Mouse (Mus musculus) midbrain, embryonic 12.5 days (tissue): ENCODE data around the gene Tubb4b. TPM values are rescaled to one million over a fixed set of nuclear protein-coding genes. Genes with fewer than 3 reads are reported as not detected.
A peak's percentile ranks its signal among the peaks of the same experiment; 100 is the strongest.

Experiments
- ATAC-seq: fragments of 200-750 bp; cut with Nextera tagmentation; 2 replicates; pipeline ENCODE4 v1.8.0; 2017; ENCODE audit warnings: low read depth, moderate TSS enrichment, moderate library complexity; ENCODE audit not compliant: low FRiP score
- H3K27ac ChIP-seq: fragments of 300-500 bp; sonication (generic); replicated peaks from 2 replicates; pipeline ENCODE4 v1.5.1; 2016; ENCODE audit warnings: mild to moderate bottlenecking
- H3K27me3 ChIP-seq: fragments of 300-500 bp; sonication (generic); 2 replicates; pipeline ENCODE4 v1.6.1; 2016; ENCODE audit warnings: mild to moderate bottlenecking
- H3K36me3 ChIP-seq: fragments of 300-500 bp; sonication (generic); 2 replicates; pipeline ENCODE4 v1.6.1; 2016
- H3K4me1 ChIP-seq: fragments of 300-500 bp; sonication (generic); 2 replicates; pipeline ENCODE4 v1.6.1; 2016
- H3K4me2 ChIP-seq: fragments of 300-500 bp; sonication (generic); replicated peaks from 2 replicates; pipeline ENCODE4 v1.6.1; 2016; ENCODE audit warnings: mild to moderate bottlenecking, moderate library complexity
- H3K4me3 ChIP-seq: fragments of 300-500 bp; sonication (generic); 2 replicates; pipeline ENCODE4 v1.5.1; 2016; ENCODE audit warnings: mild to moderate bottlenecking
- H3K9ac ChIP-seq: fragments of 300-500 bp; sonication (generic); replicated peaks from 2 replicates; pipeline ENCODE4 v1.6.1; 2016; ENCODE audit warnings: mild to moderate bottlenecking, moderate library complexity
- H3K9me3 ChIP-seq: fragments of 300-500 bp; sonication (generic); 2 replicates; pipeline ENCODE4 v1.6.1; 2016; ENCODE audit warnings: mild to moderate bottlenecking
- WGBS: fragments of 180-500 bp; shearing (Covaris S2); methylation state at CpG from one replicate; pipeline ENCODE4 v1.1.7; 2016; 5-methylcytosine and 5-hydroxymethylcytosine counted together
- polyA plus RNA-seq: library from polyadenylated mRNA; unstranded; fragments of >200 nt; fragmentation: Nextera tagmentation; extraction: Ambion mirVana; gene quantifications from 2 replicates; pipeline ENCODE4 v1.2.1, GENCODE M21; 2016

The Tubb4b gene
- polyA plus RNA-seq, 1 experiment from 2014 or later, result 476 TPM

- H3K4me1 ChIP-seq, result peaks cover 72% of the 10 kb centered on the region
These were observed 42.6 kb downstream of the Tubb4b start for GRCm38 (mm10) chr2:25181891-25182397.

GRCm38 (mm10) chr2:25180973-25181890 is 43.3 kb downstream of the Tubb4b start:
- Histone ChIP-seq H3K4me1 (peaks cover 72% of the 10 kb centered on the region), H3K9me3 (no peaks in the 10 kb centered on the region), H3K27me3 (0 out of 2 replicates have a peak, but pooled peaks cover 12% of the 10 kb centered on the region), H3K36me3 (0 out of 2 replicates have a peak, but pooled peaks cover 5% of the 10 kb centered on the region), H3K9ac (peak overlapping the region; percentile 86), H3K4me2 (peak overlapping the region; percentile 75), H3K4me3 (peak overlapping the region; percentile 85), H3K27ac (peak overlapping the region; percentile 98)
- ATAC-seq, result peak; percentile 13
- under 1% methylated on average over 100 of the region's 100 CpGs for WGBS

More at GRCm38 (mm10) chr2:25181891-25182397, 42.6 kb downstream of the Tubb4b start:
- 0 out of 2 replicates have a peak, but pooled peaks cover 8% of the 10 kb centered on the region for H3K27me3 ChIP-seq
- H3K4me2 ChIP-seq, result peak overlapping the region; percentile 75
- peak overlapping the region; percentile 98 for H3K27ac ChIP-seq
- under 1% methylated on average over 17 of the region's 17 CpGs for WGBS
- no peaks in the 10 kb centered on the region for H3K9me3 ChIP-seq
- H3K9ac ChIP-seq, result peak overlapping the region; percentile 86
- 0 out of 2 replicates have a peak, but pooled peaks cover 5% of the 10 kb centered on the region for H3K36me3 ChIP-seq
- no peak for ATAC-seq
- H3K4me3 ChIP-seq, result peak overlapping the region; percentile 85

GRCm38 (mm10) chr2:25180478-25180903 is 44.0 kb downstream of the Tubb4b start, which contains the start of gene Nrarp:
Gene Nrarp, plus strand, starts transcription at chr2:25180758.
- Histone ChIP-seq H3K4me2 (peak within 1 kb of the TSS; percentile 75), H3K27ac (peak within 1 kb of the TSS; percentile 98), H3K4me1 (peaks cover 76% of the 10 kb centered on the region), H3K9me3 (no peaks in the 10 kb centered on the region), H3K27me3 (0 out of 2 replicates have a peak, but pooled peaks cover 12% of the 10 kb centered on the region), H3K9ac (peak within 1 kb of the TSS; percentile 86), H3K4me3 (peak within 1 kb of the TSS; percentile 85), H3K36me3 (0 out of 2 replicates have a peak, but pooled peaks cover 5% of the 10 kb centered on the region)
- peak; percentile 81 for ATAC-seq
- under 1% methylated on average over 35 of the region's 35 CpGs for WGBS

- Histone ChIP-seq H3K4me3 (peak overlapping the region; percentile 85), H3K27me3 (0 out of 2 replicates have a peak, but pooled peaks cover 12% of the 10 kb centered on the region), H3K9ac (peak overlapping the region; percentile 48), H3K9me3 (no peaks in the 10 kb centered on the region), H3K27ac (peak overlapping the region; percentile 63), H3K36me3 (0 out of 2 replicates have a peak, but pooled peaks cover 3% of the 10 kb centered on the region), H3K4me2 (peak overlapping the region; percentile 75), H3K4me1 (peaks cover 76% of the 10 kb centered on the region)
- ATAC-seq, result no peak; the same call in 1 of the 2 replicates
- WGBS, result 42% methylated on average over 15 of the region's 15 CpGs
These were observed 44.8 kb downstream of the Tubb4b start for GRCm38 (mm10) chr2:25179566-25180217.

- Histone ChIP-seq H3K4me2 (peak overlapping the region; percentile 42), H3K9me3 (no peaks in the 10 kb centered on the region), H3K36me3 (no peaks in the 10 kb centered on the region), H3K27ac (peak overlapping the region; percentile 85), H3K4me1 (peaks cover 67% of the 10 kb centered on the region), H3K4me3 (peak overlapping the region; percentile 18), H3K9ac (peak overlapping the region; percentile 51), H3K27me3 (0 out of 2 replicates have a peak, but pooled peaks cover 12% of the 10 kb centered on the region)
- 18% methylated on average over 10 of the region's 10 CpGs for WGBS
- no peak for ATAC-seq
These were observed 46.1 kb downstream of the Tubb4b start for GRCm38 (mm10) chr2:25178285-25178972.

GRCm38 (mm10) chr2:25177685-25178084 is 46.8 kb downstream of the Tubb4b start:
- WGBS, result under 1% methylated on average over 6 of the region's 6 CpGs
- peak overlapping the region; percentile 42 for H3K4me2 ChIP-seq
- H3K9ac ChIP-seq, result peak overlapping the region; percentile 51
- H3K4me3 ChIP-seq, result peak overlapping the region; percentile 25
- peaks cover 62% of the 10 kb centered on the region for H3K4me1 ChIP-seq
- H3K9me3 ChIP-seq, result no peaks in the 10 kb centered on the region
- ATAC-seq, result peak; percentile 14
- H3K27me3 ChIP-seq, result 0 out of 2 replicates have a peak, but pooled peaks cover 12% of the 10 kb centered on the region
- no peaks in the 10 kb centered on the region for H3K36me3 ChIP-seq
- peak overlapping the region; percentile 85 for H3K27ac ChIP-seq

- H3K27ac ChIP-seq, result peak overlapping the region; percentile 85
- peaks cover 63% of the 10 kb centered on the region for H3K4me1 ChIP-seq
- no peaks in the 10 kb centered on the region for H3K9me3 ChIP-seq
- no peaks in the 10 kb centered on the region for H3K36me3 ChIP-seq
- peak overlapping the region; percentile 42 for H3K4me2 ChIP-seq
- ATAC-seq, result no peak
- WGBS, result 44% methylated on average over 4 of the region's 4 CpGs
- H3K9ac ChIP-seq, result peak overlapping the region; percentile 2
- peak overlapping the region; percentile 25 for H3K4me3 ChIP-seq
- 0 out of 2 replicates have a peak, but pooled peaks cover 12% of the 10 kb centered on the region for H3K27me3 ChIP-seq
These were observed 47.4 kb downstream of the Tubb4b start for GRCm38 (mm10) chr2:25177076-25177475.

- Histone ChIP-seq H3K27me3 (0 out of 2 replicates have a peak, but pooled peaks cover 12% of the 10 kb centered on the region), H3K4me3 (no peak overlapping the region), H3K36me3 (no peaks in the 10 kb centered on the region), H3K27ac (peak overlapping the region; percentile 85), H3K9me3 (no peaks in the 10 kb centered on the region), H3K4me2 (peak overlapping the region; percentile 42), H3K9ac (0 out of 2 replicates have a peak overlapping the region, but pooled peaks have one; percentile 2), H3K4me1 (peaks cover 65% of the 10 kb centered on the region)
- no peak for ATAC-seq
- 74% methylated on average over 6 of the region's 6 CpGs for WGBS
These were observed 47.9 kb downstream of the Tubb4b start for GRCm38 (mm10) chr2:25176573-25176972.

GRCm38 (mm10) chr2:25175690-25176078 is 48.8 kb downstream of the Tubb4b start:
- Histone ChIP-seq H3K36me3 (no peaks in the 10 kb centered on the region), H3K9me3 (no peaks in the 10 kb centered on the region), H3K4me1 (peaks cover 65% of the 10 kb centered on the region), H3K27ac (no peak overlapping the region), H3K4me3 (no peak overlapping the region), H3K4me2 (no peak overlapping the region), H3K27me3 (0 out of 2 replicates have a peak, but pooled peaks cover 12% of the 10 kb centered on the region), H3K9ac (no peak overlapping the region)
- 81% methylated on average over 4 of the region's 4 CpGs for WGBS
- no peak for ATAC-seq

- no peak overlapping the region for H3K4me2 ChIP-seq
- 49% methylated on average over 7 of the region's 7 CpGs for WGBS
- no peak overlapping the region for H3K9ac ChIP-seq
- H3K4me3 ChIP-seq, result no peak overlapping the region
- 0 out of 2 replicates have a peak, but pooled peaks cover 12% of the 10 kb centered on the region for H3K27me3 ChIP-seq
- H3K27ac ChIP-seq, result no peak overlapping the region
- no peak for ATAC-seq
- no peaks in the 10 kb centered on the region for H3K9me3 ChIP-seq
- peaks cover 67% of the 10 kb centered on the region for H3K4me1 ChIP-seq
- no peaks in the 10 kb centered on the region for H3K36me3 ChIP-seq
These were observed 49.4 kb downstream of the Tubb4b start for GRCm38 (mm10) chr2:25174866-25175689.
